Mouse (Mus musculus) heart, embryonic 14.5 days (tissue): ENCODE data around the gene Grid1. TPM values are rescaled to one million over a fixed set of nuclear protein-coding genes. Genes with fewer than 3 reads are reported as not detected.

Experiments used
- ATAC-seq: fragments of 200-750 bp; cut with Nextera tagmentation; 2 replicates; pipeline ENCODE4 v1.8.0; 2017; ENCODE audit warnings: low read depth, moderate TSS enrichment; ENCODE audit not compliant: insufficient number of reproducible peaks, insufficient read depth, low FRiP score
- H3K27ac ChIP-seq, 2 experiments: fragments of 200-500 bp in 1 of 2; fragments of 300-500 bp in 1 of 2; sonication (generic) in 1 of 2; replicated peaks in 1 of 2; 2 replicates each; pipeline ENCODE4 v1.5.1; 2012 to 2014; ENCODE audit warnings: low read depth in 2 of 2, low read length in 2 of 2, control low read depth in 1 of 2, mild to moderate bottlenecking in 1 of 2, mixed read lengths in 1 of 2; ENCODE audit not compliant: control insufficient read depth in 1 of 2, insufficient read depth in 1 of 2
- H3K27me3 ChIP-seq: fragments of 300-500 bp; sonication (generic); 2 replicates; pipeline ENCODE4 v1.6.1; 2014; ENCODE audit warnings: mild to moderate bottlenecking, low read length, control low read depth; ENCODE audit not compliant: control insufficient read depth, insufficient read depth
- H3K36me3 ChIP-seq: fragments of 300-500 bp; sonication (generic); 2 replicates; pipeline ENCODE4 v1.6.1; 2014; ENCODE audit warnings: mild to moderate bottlenecking, control low read depth, low read length, mixed read lengths; ENCODE audit not compliant: control insufficient read depth, insufficient read depth
- H3K4me1 ChIP-seq, 2 experiments: fragments of 200-500 bp in 1 of 2; fragments of 300-500 bp in 1 of 2; sonication (generic) in 1 of 2; 2 replicates each; pipeline ENCODE4 v1.6.1; 2012 to 2014; ENCODE audit warnings: low read length in 2 of 2, control low read depth in 1 of 2, mixed read lengths in 1 of 2; ENCODE audit not compliant: control insufficient read depth in 2 of 2, insufficient read depth in 2 of 2
- H3K4me2 ChIP-seq: fragments of 300-500 bp; sonication (generic); 2 replicates; pipeline ENCODE4 v1.6.1; 2014; ENCODE audit warnings: mild to moderate bottlenecking, low read length
- H3K4me3 ChIP-seq, 2 experiments: fragments of 200-500 bp in 1 of 2; fragments of 300-500 bp in 1 of 2; sonication (generic) in 1 of 2; 2 replicates each; pipeline ENCODE4 v1.5.1; 2012 to 2014; ENCODE audit warnings: low read length in 2 of 2, mild to moderate bottlenecking in 2 of 2, control low read depth in 1 of 2, low read depth in 1 of 2, moderate library complexity in 1 of 2; ENCODE audit not compliant: control insufficient read depth in 1 of 2, insufficient read depth in 1 of 2
- H3K9ac ChIP-seq: fragments of 300-500 bp; sonication (generic); 2 replicates; pipeline ENCODE4 v1.6.1; 2014; ENCODE audit warnings: mild to moderate bottlenecking, low read length
- H3K9me3 ChIP-seq: fragments of 300-500 bp; sonication (generic); 2 replicates; pipeline ENCODE4 v1.6.1; 2016; ENCODE audit warnings: low read length, control low read depth; ENCODE audit not compliant: control insufficient read depth
- WGBS: fragments of 180-500 bp; shearing (Covaris S2); extraction: QIAGEN DNeasy Blood & Tissue Kit; methylation state at CpG from one replicate; pipeline ENCODE4 v1.1.7; 2014; 5-methylcytosine and 5-hydroxymethylcytosine counted together
- microRNA counts: library from miRNA; unstranded; fragments of <30 nt; microRNA quantifications from one replicate; lab custom pipeline; 2016
- microRNA-seq: library from miRNA; unstranded; fragments of <30 nt; microRNA quantifications from one replicate; pipeline ENCODE4, GENCODE M21; 2016
- polyA plus RNA-seq: library from polyadenylated mRNA; unstranded; fragments of >200 nt; fragmentation: Nextera tagmentation; extraction: Ambion mirVana; gene quantifications from 2 replicates; pipeline ENCODE4 v1.2.1, GENCODE M21; 2014

Gene Grid1
- polyA plus RNA-seq, 1 experiment from 2014 or later, result 0.46 TPM

- ATAC-seq, result no peak
- H3K4me1 ChIP-seq, result no peaks in the 10 kb centered on the region
- 74% methylated on average over 6 of the region's 6 CpGs for whole genome bisulfite sequencing
These were observed 755.4 kb downstream of the Grid1 start for GRCm38 (mm10) chr14:35575285-35575684.

DNA sequence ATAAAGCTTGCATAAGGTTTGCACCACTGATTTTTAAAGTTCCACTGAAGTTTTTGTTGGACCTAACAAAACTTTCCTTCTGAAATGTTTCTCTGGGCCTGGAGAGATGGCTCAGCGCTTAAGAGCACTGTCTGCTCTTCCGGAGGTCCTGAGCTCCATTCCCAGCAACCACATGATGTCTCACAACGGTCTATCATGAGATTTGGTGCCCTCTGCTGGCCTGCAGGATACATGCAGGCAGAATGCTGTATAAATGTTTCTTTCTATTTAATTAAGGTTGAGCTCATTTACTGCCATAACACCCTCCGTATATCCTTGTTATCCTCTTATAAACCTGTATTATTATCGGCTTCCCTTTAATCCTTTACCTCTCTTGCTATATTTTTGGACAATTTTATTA lies 805.8 kb downstream of the Grid1 start:
- no peak overlapping the region for H3K4me2 ChIP-seq
- H3K4me1 ChIP-seq, result no peaks in the 10 kb centered on the region
- H3K27me3 ChIP-seq, result no peaks in the 10 kb centered on the region
- H3K9me3 ChIP-seq, result no peaks in the 10 kb centered on the region
- H3K4me3 ChIP-seq, result no peak overlapping the region
- no peak overlapping the region for H3K9ac ChIP-seq
- no peak for ATAC-seq
- no peaks in the 10 kb centered on the region for H3K36me3 ChIP-seq
- 87% methylated on average over 5 of the region's 5 CpGs for WGBS
- H3K27ac ChIP-seq, result no peak overlapping the region

More at GRCm38 (mm10) chr14:35575285-35575684, 755.4 kb downstream of the Grid1 start:
- Histone ChIP-seq H3K9me3 (no peaks in the 10 kb centered on the region), H3K4me3 (no peak overlapping the region), H3K27me3 (no peaks in the 10 kb centered on the region), H3K36me3 (no peaks in the 10 kb centered on the region), H3K4me2 (no peak overlapping the region), H3K27ac (no peak overlapping the region), H3K9ac (no peak overlapping the region)

MicroRNA genes within 50 kb of the gene (microRNA counts, 519-probe panel; counts per million panel counts)
- 322 counts per million, percentile 70 among the panel's probes with 10 or more counts for microRNA mmu-miR-346 (lab: Ali Mortazavi, UCI)

Small RNAs within 50 kb of the gene (microRNA-seq; reads per million reads assigned to microRNA genes)
- gene Mir346, result 11.7 reads per million, percentile 24 among the genes with 10 or more reads in this experiment

Other genes with a start within 250 kb of the Grid1 start
- gene Ldb3, start 231.4 kb upstream of the Grid1 start, polyA plus RNA-seq, result 301 and 314 TPM in 2 replicates
- 5.0 and 5.2 TPM in 2 replicates for gene Opn4, start 220.0 kb upstream of the Grid1 start, polyA plus RNA-seq
- gene Wapl, start 146.2 kb upstream of the Grid1 start, polyA plus RNA-seq, result 18.1 and 19.9 TPM in 2 replicates